ENCODE assay signal across 8 mouse cellular contexts in the genomic region with DNA sequence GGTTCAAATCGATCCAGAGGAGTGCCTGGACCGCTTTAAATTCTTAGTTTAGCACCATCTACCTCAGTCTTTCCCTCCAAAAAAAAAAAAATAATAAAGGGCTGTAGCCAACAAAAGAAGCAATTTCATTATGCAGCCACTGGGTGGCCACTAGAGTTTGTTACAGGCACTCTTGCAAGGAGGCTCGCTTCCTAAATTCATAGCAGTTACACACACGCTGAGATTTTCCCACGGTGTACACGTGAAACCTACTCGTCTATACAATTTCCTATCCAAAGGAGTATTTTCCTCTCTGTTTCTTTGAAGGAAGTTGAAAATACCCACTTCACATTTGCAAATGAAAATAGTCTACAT. TPM values are rescaled to one million over a fixed set of nuclear protein-coding genes. Genes with fewer than 3 reads are reported as not detected.
DNase-seq lines count a peak whose midpoint lies in the region; ATAC-seq and TF ChIP-seq lines count a peak whose summit lies in the region.

No protein-coding gene starts in this region.

- TF ChIP-seq POLR2A in kidney, adult 2 months (IDR thresholded peaks at IDR 0.05; ENCODE audit: low read depth, low read length) = no peak
- no peak for TF ChIP-seq POLR2A in spleen, adult 2 months (IDR thresholded peaks at IDR 0.05; ENCODE audit: low read depth, low read length)

- H3K4me2 ChIP-seq in intestine, embryonic 16.5 days (ENCODE audit: low read depth, low read length) = peak overlapping the region; percentile 100
- peak overlapping the region; percentile 100 for H3K4me2 ChIP-seq in limb, embryonic 12.5 days
- peak overlapping the region; percentile 96 for H3K4me2 ChIP-seq in midbrain, embryonic 13.5 days (replicated peaks)

- TF ChIP-seq CTCF in kidney, adult 2 months (conservative IDR thresholded peaks at IDR 0.05; ENCODE audit: insufficient read depth, insufficient read length, low read depth, low read length) = peak; percentile 56
- peak; percentile 40; the same call in 1 of the 2 replicates for TF ChIP-seq CTCF in spleen, adult 2 months (IDR thresholded peaks at IDR 0.05; ENCODE audit: extremely low read depth, insufficient read depth, insufficient read length, insufficient replicate concordance)

- no peaks in the 10 kb centered on the region for H3K4me1 ChIP-seq in kidney, adult 2 months (ENCODE audit: control insufficient read depth, insufficient read depth, low read length)
- peaks cover 4% of the 10 kb centered on the region; the same call in 1 of the 2 replicates for H3K4me1 ChIP-seq in intestine, embryonic 16.5 days (ENCODE audit: control insufficient read depth, insufficient read depth, low read length)
- no peaks in the 10 kb centered on the region for H3K4me1 ChIP-seq in limb, embryonic 12.5 days (replicated peaks)
- 0 out of 2 replicates have a peak, but pooled peaks cover 5% of the 10 kb centered on the region for H3K4me1 ChIP-seq in midbrain, embryonic 13.5 days (replicated peaks)
- H3K4me1 ChIP-seq in spleen, adult 2 months (ENCODE audit: control insufficient read depth, insufficient read depth, insufficient read length) = peaks cover 9% of the 10 kb centered on the region; the same call in 1 of the 2 replicates

- H3K9ac ChIP-seq in intestine, embryonic 16.5 days (ENCODE audit: low read depth, low read length) = peak overlapping the region; percentile 68
- no peak overlapping the region for H3K9ac ChIP-seq in limb, embryonic 12.5 days (replicated peaks)
- peak overlapping the region; percentile 66; the same call in 1 of the 2 replicates for H3K9ac ChIP-seq in midbrain, embryonic 13.5 days (replicated peaks)

- H3K27me3 ChIP-seq in kidney, adult 2 months (replicated peaks; ENCODE audit: control insufficient read depth, insufficient read depth, low read length) = no peaks in the 10 kb centered on the region
- H3K27me3 ChIP-seq in intestine, embryonic 16.5 days (replicated peaks; ENCODE audit: control insufficient read depth, insufficient read depth, low read length) = no peaks in the 10 kb centered on the region
- H3K27me3 ChIP-seq in limb, embryonic 12.5 days = peaks cover 11% of the 10 kb centered on the region
- H3K27me3 ChIP-seq in midbrain, embryonic 13.5 days = peaks cover 13% of the 10 kb centered on the region
- H3K27me3 ChIP-seq in spleen, adult 2 months (ENCODE audit: control insufficient read depth, insufficient read depth, low read length) = peaks cover 7% of the 10 kb centered on the region

- H3K9me3 ChIP-seq in intestine, embryonic 16.5 days (ENCODE audit: control insufficient read depth, low read length) = no peaks in the 10 kb centered on the region
- H3K9me3 ChIP-seq in limb, embryonic 12.5 days = no peaks in the 10 kb centered on the region
- no peaks in the 10 kb centered on the region for H3K9me3 ChIP-seq in midbrain, embryonic 13.5 days

- no peak overlapping the region for H3K27ac ChIP-seq in kidney, adult 2 months (ENCODE audit: insufficient read depth, low read depth, low read length)
- H3K27ac ChIP-seq in intestine, embryonic 16.5 days (ENCODE audit: low read length) = no peak overlapping the region
- H3K27ac ChIP-seq in limb, embryonic 12.5 days = no peak overlapping the region
- no peak overlapping the region for H3K27ac ChIP-seq in midbrain, embryonic 13.5 days
- H3K27ac ChIP-seq in spleen, adult 2 months (ENCODE audit: insufficient read depth, low read length) = no peak overlapping the region

- H3K4me3 ChIP-seq in kidney, adult 2 months (ENCODE audit: insufficient read depth, low read depth, low read length) = peak overlapping the region; percentile 60
- peak overlapping the region; percentile 67 for H3K4me3 ChIP-seq in intestine, embryonic 16.5 days (ENCODE audit: low read length)
- H3K4me3 ChIP-seq in limb, embryonic 12.5 days (replicated peaks) = peak overlapping the region; percentile 65
- peak overlapping the region; percentile 64 for H3K4me3 ChIP-seq in midbrain, embryonic 13.5 days (replicated peaks)
- peak overlapping the region; percentile 61; the same call in 1 of the 2 replicates for H3K4me3 ChIP-seq in spleen, adult 2 months (ENCODE audit: extremely low read depth, insufficient read depth, insufficient read length)

- H3K36me3 ChIP-seq in kidney, adult 2 months (ENCODE audit: control insufficient read depth, insufficient read depth, low read length) = no peaks in the 10 kb centered on the region
- H3K36me3 ChIP-seq in intestine, embryonic 16.5 days (ENCODE audit: control insufficient read depth, insufficient read depth, low read length) = no peaks in the 10 kb centered on the region
- no peaks in the 10 kb centered on the region for H3K36me3 ChIP-seq in limb, embryonic 12.5 days
- H3K36me3 ChIP-seq in midbrain, embryonic 13.5 days = no peaks in the 10 kb centered on the region
- H3K36me3 ChIP-seq in spleen, adult 2 months (ENCODE audit: control insufficient read depth, insufficient read depth, low read length) = no peaks in the 10 kb centered on the region

- DNase-seq in kidney, adult 2 months = peak; percentile 68
- no peak for DNase-seq in kidney, adult 11 months
- DNase-seq in cerebellum, adult 8-10 months = peak; percentile 31
- DNase-seq in frontal cortex, adult 2 months (ENCODE audit: extremely low spot score in 1 of 2, low spot score in 1 of 2) = peak; percentile 17 to 73
- DNase-seq in spleen, adult 2 months (ENCODE audit: low read depth in 1 of 2, low spot score in 2 of 2) = peak; percentile 46 to 58

- WGBS in kidney, adult 2 months = 1% methylated on average over 7 of the region's 7 CpGs
- WGBS in intestine, embryonic 16.5 days = under 1% methylated on average over 7 of the region's 7 CpGs
- WGBS in limb, embryonic 12.5 days = 0% methylated on average over 7 of the region's 7 CpGs
- WGBS in midbrain, embryonic 13.5 days = under 1% methylated on average over 7 of the region's 7 CpGs
- WGBS in spleen, adult 2 months = under 1% methylated on average over 7 of the region's 7 CpGs

- peak; percentile 58 for ATAC-seq in intestine, embryonic 16.5 days
- ATAC-seq in limb, embryonic 12.5 days (ENCODE audit: insufficient number of reproducible peaks, insufficient read depth, low FRiP score, low TSS enrichment, low read depth) = peak; percentile 65; the same call in 1 of the 2 replicates
- ATAC-seq in midbrain, embryonic 13.5 days = peak; percentile 58

RNA-seq across cellular contexts. Expression of a gene that starts 19.6 kb away (rescaled TPM):
- polyA plus RNA-seq in kidney, adult 2 months (2012; rRNA removed) = 0.04 and 0.99 TPM in 2 replicates
- 0.02 and 0.08 TPM in 2 replicates for polyA plus RNA-seq in frontal cortex, adult 2 months (2012; rRNA removed)
- polyA plus RNA-seq in intestine, embryonic 16.5 days (2015; fragmentation: Nextera tagmentation; extraction: Ambion mirVana) = 0.10 and 0.17 TPM in 2 replicates
- 3.3 and 4.3 TPM in 2 replicates for polyA plus RNA-seq in limb, embryonic 12.5 days (2016; fragmentation: Nextera tagmentation; extraction: Ambion mirVana)
- polyA plus RNA-seq in midbrain, embryonic 13.5 days (2015; fragmentation: Nextera tagmentation; extraction: Ambion mirVana) = 0.05 TPM in 1 of 2 replicates, not detected in the other
- not detected in 2 replicates for polyA plus RNA-seq in spleen, adult 2 months (2012; rRNA removed)
